In the genomic region with DNA sequence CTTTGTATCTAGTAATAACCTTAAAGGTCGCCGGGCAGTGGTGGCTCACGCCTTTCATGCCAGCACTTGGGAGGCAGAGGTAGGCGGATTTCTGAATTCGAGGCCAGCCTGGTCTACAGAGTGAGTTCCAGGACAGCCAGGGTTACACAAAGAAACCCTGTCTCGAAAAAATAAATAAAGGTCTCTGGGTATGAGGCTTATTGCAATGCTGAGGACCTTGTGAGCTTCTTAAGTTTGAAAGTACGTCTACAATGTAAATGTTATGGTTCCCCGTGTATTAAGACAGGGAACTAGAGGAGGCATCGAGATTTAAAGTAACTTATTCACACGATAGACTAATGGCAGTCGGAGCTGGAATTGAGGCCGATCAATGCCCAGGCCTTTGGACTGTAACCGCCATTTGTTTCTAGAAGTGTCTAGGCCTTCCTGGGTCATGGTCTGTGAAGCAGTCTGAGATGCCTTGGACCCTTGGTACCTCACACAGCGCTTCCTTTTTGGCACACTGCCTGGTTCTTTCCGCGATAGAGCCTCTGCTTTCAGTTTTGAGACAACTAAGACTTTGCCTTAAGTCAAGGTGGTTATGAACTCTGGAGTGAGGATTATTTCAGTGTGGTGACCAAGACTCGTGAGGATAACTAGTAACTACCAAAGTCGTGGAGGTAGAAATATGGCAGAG, we compare ENCODE assay signal across 8 mouse cellular contexts. TPM values are rescaled to one million over a fixed set of nuclear protein-coding genes. Genes with fewer than 3 reads are reported as not detected.
DNase-seq lines count a peak whose midpoint lies in the region; ATAC-seq lines count a peak whose summit lies in the region.

No protein-coding gene starts in this region.

- H3K4me3 ChIP-seq in forebrain, embryonic 14.5 days (ENCODE audit: low read depth, low read length) = peak overlapping the region; percentile 63

- 0 out of 2 replicates have a peak, but pooled peaks have one; percentile 6 for ATAC-seq in forebrain, embryonic 14.5 days
- peak; percentile 17 to 33; a peak in 3 of 4 replicates for ATAC-seq in hematopoietic stem cell, adult 5-6 weeks (replicated peaks in 1 of 2; ENCODE audit: insufficient read depth in 1 of 2, low FRiP score in 2 of 2, low TSS enrichment in 1 of 2, low read depth in 1 of 2, poor library complexity in 2 of 2, severe bottlenecking in 2 of 2)

- H3K27ac ChIP-seq in forebrain, embryonic 14.5 days (ENCODE audit: low read depth, low read length) = no peak overlapping the region

- 34% methylated on average over 18 of the region's 18 CpGs for WGBS in forebrain, embryonic 14.5 days

- no peaks in the 10 kb centered on the region for H3K9me3 ChIP-seq in forebrain, embryonic 14.5 days (replicated peaks; ENCODE audit: control insufficient read depth, low read length)

- peak; percentile 69 to 72 for DNase-seq in CD8-positive naive resting alpha-beta T cell, adult 2 months (ENCODE audit: low read depth in 2 of 2, low spot score in 2 of 2)
- peak; percentile 76 to 85 for DNase-seq in adrenal gland, postnatal 36 days
- peak; percentile 46 for DNase-seq in forebrain, embryonic 14.5 days (ENCODE audit: low spot score)
- DNase-seq in layer of hippocampus, adult 9-10 months (ENCODE audit: low spot score) = peak; percentile 27
- DNase-seq in lung, postnatal 25 days (ENCODE audit: low spot score) = peak; percentile 89
- DNase-seq in ovary, postnatal 14 days (ENCODE audit: low spot score) = peak; percentile 50
- peak; percentile 35 for DNase-seq in urinary bladder, postnatal 25 days (ENCODE audit: low spot score)

- H3K4me1 ChIP-seq in forebrain, embryonic 14.5 days (ENCODE audit: control insufficient read depth, insufficient read depth, low read length) = no peaks in the 10 kb centered on the region

- peak overlapping the region; percentile 89 for H3K4me2 ChIP-seq in forebrain, embryonic 14.5 days (ENCODE audit: low read length)

- H3K9ac ChIP-seq in forebrain, embryonic 14.5 days (ENCODE audit: low read length) = peak overlapping the region; percentile 73

- H3K36me3 ChIP-seq in forebrain, embryonic 14.5 days (ENCODE audit: control insufficient read depth, insufficient read depth, low read length) = no peaks in the 10 kb centered on the region

- no peaks in the 10 kb centered on the region for H3K27me3 ChIP-seq in forebrain, embryonic 14.5 days (replicated peaks; ENCODE audit: control insufficient read depth, insufficient read depth, low read length)

RNA-seq across cellular contexts. Expression of a gene that starts 0.9 kb away (rescaled TPM):
- 100 to 1,000 TPM; 632 to 981 TPM for total RNA-seq in adrenal gland, postnatal 36 days (2021)
- polyA plus RNA-seq in forebrain, embryonic 14.5 days (2014; fragmentation: Nextera tagmentation; extraction: Ambion mirVana) = 89.8 and 92.2 TPM in 2 replicates
- total RNA-seq in hematopoietic stem cell, adult 5-6 weeks (2017) = 3,422 and 3,507 TPM in 2 replicates

RNA-seq across cellular contexts. Expression of a gene that starts 12.1 kb away (rescaled TPM):
- under 1 TPM; 0.16 to 0.17 TPM for total RNA-seq in adrenal gland, postnatal 36 days (2021)
- not detected in 2 replicates for polyA plus RNA-seq in forebrain, embryonic 14.5 days (2014; fragmentation: Nextera tagmentation; extraction: Ambion mirVana)
- not detected in 2 replicates for total RNA-seq in hematopoietic stem cell, adult 5-6 weeks (2017)

RNA-seq across cellular contexts. Expression of a gene that starts 30.2 kb away (rescaled TPM):
- total RNA-seq in adrenal gland, postnatal 36 days (2021) = 10 to 100 TPM; 18.4 to 20.5 TPM
- 8.2 and 9.6 TPM in 2 replicates for polyA plus RNA-seq in forebrain, embryonic 14.5 days (2014; fragmentation: Nextera tagmentation; extraction: Ambion mirVana)
- total RNA-seq in hematopoietic stem cell, adult 5-6 weeks (2017) = 13.6 and 16.4 TPM in 2 replicates

RNA-seq across cellular contexts. Expression of a gene that starts 37.6 kb away (rescaled TPM):
- not detected for total RNA-seq in adrenal gland, postnatal 36 days (2021)
- polyA plus RNA-seq in forebrain, embryonic 14.5 days (2014; fragmentation: Nextera tagmentation; extraction: Ambion mirVana) = not detected in 2 replicates
- 0.44 TPM in 1 of 2 replicates, not detected in the other for total RNA-seq in hematopoietic stem cell, adult 5-6 weeks (2017)

RNA-seq across cellular contexts. Expression of a gene that starts 37.7 kb away (rescaled TPM):
- total RNA-seq in adrenal gland, postnatal 36 days (2021) = not detected
- polyA plus RNA-seq in forebrain, embryonic 14.5 days (2014; fragmentation: Nextera tagmentation; extraction: Ambion mirVana) = not detected in 2 replicates
- total RNA-seq in hematopoietic stem cell, adult 5-6 weeks (2017) = not detected in 2 replicates

Comparison
In these comparisons a context has a peak if more than half of its experiments do, and no peak if none do; other contexts are left out.
1. DNase-seq: peak in every context shown above with its lines; median percentile 89 in lung, postnatal 25 days; 80 in adrenal gland, postnatal 36 days; 70 in CD8-positive naive resting alpha-beta T cell, adult 2 months; 50 in ovary, postnatal 14 days; 46 in forebrain, embryonic 14.5 days; 35 in urinary bladder, postnatal 25 days; 27 in layer of hippocampus, adult 9-10 months.